9 mouse cellular contexts compared by ENCODE assay signal in the genomic region with DNA sequence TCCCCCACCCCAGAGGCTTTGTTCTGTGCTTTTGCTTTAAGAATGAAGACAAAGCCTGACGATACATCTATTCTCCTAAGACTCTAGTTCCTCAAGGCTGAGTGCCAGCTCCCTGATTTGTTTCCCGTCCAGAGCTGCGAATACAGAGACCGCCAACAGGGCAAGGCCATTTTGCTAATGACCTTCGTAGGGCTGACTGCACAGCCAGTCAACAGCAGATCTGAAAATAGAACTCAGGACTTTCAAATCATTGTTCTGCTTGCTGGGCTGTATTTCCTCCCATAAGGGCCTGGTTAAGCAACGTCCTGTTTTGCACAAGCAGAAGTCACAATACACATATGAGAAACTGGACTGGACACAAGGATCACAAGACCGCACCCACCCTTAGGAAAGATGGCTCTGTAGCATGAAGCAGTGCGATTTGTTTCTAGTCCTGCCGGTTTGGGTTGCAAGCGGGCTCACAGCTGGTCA.
DNase-seq lines count a peak whose midpoint lies in the region; ATAC-seq and TF ChIP-seq lines count a peak whose summit lies in the region.
"Had no signal": no experiment of that assay in that cellular context is flagged by ENCODE, and none has a peak within 500 bp of the region (broad histone marks: within the 10 kb centered on the region; RNA-seq: fewer than 3 reads in every experiment).

No protein-coding gene starts in this region.

- intact Hi-C loops in left cerebral cortex, postnatal 25 days (cut with DNase I) = loop anchor here (5.0 kb wide), 1 partner anchor 285 kb away; the partner anchor contains the start of gene Btg1

- TF ChIP-seq EP300 in heart, postnatal 0 days (IDR thresholded peaks at IDR 0.05; ENCODE audit: low read depth) = peak; percentile 24; the same call in 1 of the 2 replicates

- H3K9me3 ChIP-seq in forebrain, embryonic 14.5 days (replicated peaks; ENCODE audit: control insufficient read depth, low read length) = no peaks in the 10 kb centered on the region
- H3K9me3 ChIP-seq in forebrain, embryonic 13.5 days (replicated peaks) = no peaks in the 10 kb centered on the region
- no peaks in the 10 kb centered on the region for H3K9me3 ChIP-seq in heart, postnatal 0 days (replicated peaks; ENCODE audit: control insufficient read depth, low read length)

- H3K27me3 ChIP-seq in forebrain, embryonic 14.5 days (replicated peaks; ENCODE audit: control insufficient read depth, insufficient read depth, low read length) = no peaks in the 10 kb centered on the region
- H3K27me3 ChIP-seq in forebrain, embryonic 13.5 days = no peaks in the 10 kb centered on the region
- no peaks in the 10 kb centered on the region for H3K27me3 ChIP-seq in heart, postnatal 0 days (ENCODE audit: control insufficient read depth, insufficient read depth, low read length)
- H3K27me3 ChIP-seq in small intestine, adult 2 months (ENCODE audit: control insufficient read depth, insufficient read depth, low read length) = no peaks in the 10 kb centered on the region

- H3K36me3 ChIP-seq in forebrain, embryonic 14.5 days (ENCODE audit: control insufficient read depth, insufficient read depth, low read length) = no peaks in the 10 kb centered on the region
- H3K36me3 ChIP-seq in forebrain, embryonic 13.5 days (ENCODE audit: poor library complexity, severe bottlenecking) = no peaks in the 10 kb centered on the region
- H3K36me3 ChIP-seq in heart, postnatal 0 days (replicated peaks; ENCODE audit: control insufficient read depth, insufficient read depth, low read length) = no peaks in the 10 kb centered on the region
- no peaks in the 10 kb centered on the region for H3K36me3 ChIP-seq in small intestine, adult 2 months (ENCODE audit: control insufficient read depth, insufficient read depth, low read length)

- H3K4me3 ChIP-seq in forebrain, embryonic 14.5 days (ENCODE audit: low read depth, low read length) = no peak overlapping the region
- H3K4me3 ChIP-seq in forebrain, embryonic 13.5 days = no peak overlapping the region
- no peak overlapping the region for H3K4me3 ChIP-seq in heart, postnatal 0 days (ENCODE audit: low read depth, low read length)
- no peak overlapping the region for H3K4me3 ChIP-seq in small intestine, adult 2 months (ENCODE audit: low read depth, low read length)
- H3K4me3 ChIP-seq: myocyte had no signal

- ATAC-seq in forebrain, embryonic 14.5 days = no peak
- no peak for ATAC-seq in forebrain, embryonic 13.5 days
- ATAC-seq in heart, postnatal 0 days (ENCODE audit: insufficient read depth, low read depth) = peak; percentile 71
- ATAC-seq in activated CD4-positive, CD25-positive, alpha-beta regulatory T cell, adult 4 months = no peak

- no peak for TF ChIP-seq CTCF in heart, postnatal 0 days (IDR thresholded peaks at IDR 0.05; ENCODE audit: low read depth)
- no peak for TF ChIP-seq CTCF in small intestine, adult 2 months (IDR thresholded peaks at IDR 0.05; ENCODE audit: extremely low read depth, insufficient read length, insufficient replicate concordance, low read depth, low read length)

- TF ChIP-seq POLR2A in small intestine, adult 2 months (IDR thresholded peaks at IDR 0.05; ENCODE audit: low read depth, low read length) = no peak

- H3K9ac ChIP-seq in forebrain, embryonic 14.5 days (ENCODE audit: low read length) = no peak overlapping the region
- H3K9ac ChIP-seq in forebrain, embryonic 13.5 days = no peak overlapping the region
- H3K9ac ChIP-seq in heart, postnatal 0 days (replicated peaks; ENCODE audit: low read depth, low read length) = no peak overlapping the region

- peak; percentile 31 for DNase-seq in forebrain, embryonic 14.5 days (ENCODE audit: low spot score)
- DNase-seq in spleen, adult 18-20 months = peak; percentile 60 to 72
- DNase-seq in spleen, adult 12 weeks (ENCODE audit: low spot score) = no peak
- peak; percentile 46 for DNase-seq in heart, postnatal 0 days (ENCODE audit: low spot score)
- DNase-seq in left cerebral cortex, postnatal 25 days (ENCODE audit: low spot score in 2 of 2) = peak; percentile 31 to 45

- 63% methylated on average over 10 of the region's 10 CpGs for WGBS in forebrain, embryonic 14.5 days
- WGBS in forebrain, embryonic 13.5 days = 66% methylated on average over 10 of the region's 10 CpGs
- WGBS in heart, postnatal 0 days = 52% methylated on average over 10 of the region's 10 CpGs
- WGBS in small intestine, adult 2 months = 80% methylated on average over 10 of the region's 10 CpGs

- H3K4me2 ChIP-seq in forebrain, embryonic 14.5 days (ENCODE audit: low read length) = no peak overlapping the region
- H3K4me2 ChIP-seq in forebrain, embryonic 13.5 days = no peak overlapping the region
- H3K4me2 ChIP-seq in heart, postnatal 0 days (ENCODE audit: low read depth, low read length) = no peak overlapping the region

- peaks cover 2% of the 10 kb centered on the region; the same call in 1 of the 2 replicates for H3K4me1 ChIP-seq in forebrain, embryonic 14.5 days (ENCODE audit: control insufficient read depth, insufficient read depth, low read length)
- H3K4me1 ChIP-seq in forebrain, embryonic 13.5 days = peaks cover 9% of the 10 kb centered on the region; the same call in 1 of the 2 replicates
- H3K4me1 ChIP-seq in heart, postnatal 0 days (ENCODE audit: control insufficient read depth, insufficient read depth) = peaks cover 2% of the 10 kb centered on the region; the same call in 1 of the 2 replicates
- H3K4me1 ChIP-seq in small intestine, adult 2 months (ENCODE audit: control insufficient read depth, insufficient read depth, insufficient read length, low read length) = no peaks in the 10 kb centered on the region; the same call in 1 of the 2 replicates

- H3K27ac ChIP-seq in forebrain, embryonic 14.5 days (ENCODE audit: low read depth, low read length) = no peak overlapping the region
- no peak overlapping the region for H3K27ac ChIP-seq in forebrain, embryonic 13.5 days
- H3K27ac ChIP-seq in heart, postnatal 0 days (ENCODE audit: low read depth) = peak overlapping the region; percentile 77
- H3K27ac ChIP-seq in small intestine, adult 2 months (ENCODE audit: insufficient read depth, low read depth, low read length) = peak overlapping the region; percentile 79

Comparison
In these comparisons a context has a peak if more than half of its experiments do, and no peak if none do; other contexts are left out.
1. H3K27ac ChIP-seq: peak in heart, postnatal 0 days (single experiment) and small intestine, adult 2 months (single experiment); none in forebrain, embryonic 14.5 days (single experiment) and forebrain, embryonic 13.5 days (single experiment).